Mouse (Mus musculus) forebrain, embryonic 16.5 days (tissue): ENCODE data around the gene Pip4k2a. TPM values are rescaled to one million over a fixed set of nuclear protein-coding genes. Genes with fewer than 3 reads are reported as not detected.
A peak's percentile ranks its signal among the peaks of the same experiment; 100 is the strongest.

Experiments used
- ATAC-seq: fragments of 200-750 bp; cut with Nextera tagmentation; 2 replicates; pipeline ENCODE4 v1.8.0; 2017; ENCODE audit warnings: mild to moderate bottlenecking, moderate library complexity
- H3K27ac ChIP-seq: fragments of 300-500 bp; sonication (generic); 2 replicates; pipeline ENCODE4 v1.5.1; 2014; ENCODE audit warnings: low read length, control low read depth
- H3K27me3 ChIP-seq: fragments of 300-500 bp; sonication (generic); replicated peaks from 2 replicates; pipeline ENCODE4 v1.6.1; 2014; ENCODE audit warnings: low read length; ENCODE audit not compliant: control insufficient read depth, insufficient read depth
- H3K36me3 ChIP-seq: fragments of 300-500 bp; sonication (generic); 2 replicates; pipeline ENCODE4 v1.6.1; 2014; ENCODE audit not compliant: control insufficient read depth, insufficient read depth
- H3K4me1 ChIP-seq: fragments of 300-500 bp; sonication (generic); replicated peaks from 2 replicates; pipeline ENCODE4 v1.6.1; 2014; ENCODE audit warnings: low read length; ENCODE audit not compliant: control insufficient read depth, insufficient read depth
- H3K4me2 ChIP-seq: fragments of 300-500 bp; sonication (generic); 2 replicates; pipeline ENCODE4 v1.6.1; 2014; ENCODE audit warnings: mild to moderate bottlenecking, low read length, control low read depth
- H3K4me3 ChIP-seq: fragments of 300-500 bp; sonication (generic); replicated peaks from 2 replicates; pipeline ENCODE4 v1.5.1; 2014; ENCODE audit warnings: mild to moderate bottlenecking, low read length, control low read depth
- H3K9ac ChIP-seq: fragments of 300-500 bp; sonication (generic); replicated peaks from 2 replicates; pipeline ENCODE4 v1.6.1; 2014; ENCODE audit warnings: low read depth, low read length, control low read depth
- H3K9me3 ChIP-seq: fragments of 300-500 bp; sonication (generic); 2 replicates; pipeline ENCODE4 v1.6.1; 2016; ENCODE audit warnings: low read length; ENCODE audit not compliant: control insufficient read depth
- WGBS: fragments of 180-500 bp; shearing (Covaris S2); extraction: QIAGEN DNeasy Blood & Tissue Kit; methylation state at CpG from one replicate; pipeline ENCODE4 v1.1.7; 2014; 5-methylcytosine and 5-hydroxymethylcytosine counted together
- polyA plus RNA-seq: library from polyadenylated mRNA; unstranded; fragments of >200 nt; fragmentation: Nextera tagmentation; extraction: Ambion mirVana; gene quantifications from 2 replicates; pipeline ENCODE4 v1.2.1, GENCODE M21; 2015

The Pip4k2a gene
- polyA plus RNA-seq, 1 experiment from 2014 or later = 10.9 TPM

- H3K9me3 ChIP-seq = no peaks in the 10 kb centered on the region
- ATAC-seq = no peak
- no peaks in the 10 kb centered on the region for H3K36me3 ChIP-seq
- no peak overlapping the region for H3K9ac ChIP-seq
- no peak overlapping the region for H3K27ac ChIP-seq
- no peaks in the 10 kb centered on the region for H3K27me3 ChIP-seq
- H3K4me3 ChIP-seq = no peak overlapping the region
- 0 out of 2 replicates have a peak, but pooled peaks cover 5% of the 10 kb centered on the region for H3K4me1 ChIP-seq
- H3K4me2 ChIP-seq = no peak overlapping the region
- 77% methylated on average over 2 of the region's 2 CpGs for WGBS
Observed at GRCm38 (mm10) chr2:18916042-18916407, 81.9 kb downstream of the Pip4k2a start.

GRCm38 (mm10) chr2:18915372-18916041 is 82.4 kb downstream of the Pip4k2a start:
- no peak overlapping the region for H3K4me2 ChIP-seq
- H3K9ac ChIP-seq = no peak overlapping the region
- H3K27ac ChIP-seq = no peak overlapping the region
- no peaks in the 10 kb centered on the region for H3K9me3 ChIP-seq
- H3K36me3 ChIP-seq = no peaks in the 10 kb centered on the region
- no peaks in the 10 kb centered on the region for H3K27me3 ChIP-seq
- H3K4me1 ChIP-seq = 0 out of 2 replicates have a peak, but pooled peaks cover 5% of the 10 kb centered on the region
- WGBS = 65% methylated on average over 9 of the region's 9 CpGs
- peak; percentile 57; the same call in 1 of the 2 replicates for ATAC-seq
- H3K4me3 ChIP-seq = no peak overlapping the region

- H3K27me3 ChIP-seq = no peaks in the 10 kb centered on the region
- H3K4me3 ChIP-seq = no peak overlapping the region
- no peak for ATAC-seq
- no peaks in the 10 kb centered on the region for H3K36me3 ChIP-seq
- H3K27ac ChIP-seq = no peak overlapping the region
- WGBS = 58% methylated on average over 2 of the region's 2 CpGs
- H3K4me2 ChIP-seq = no peak overlapping the region
- H3K9ac ChIP-seq = no peak overlapping the region
- no peaks in the 10 kb centered on the region for H3K9me3 ChIP-seq
- 0 out of 2 replicates have a peak, but pooled peaks cover 5% of the 10 kb centered on the region for H3K4me1 ChIP-seq
Observed at GRCm38 (mm10) chr2:18914750-18915149, 83.2 kb downstream of the Pip4k2a start.

GRCm38 (mm10) chr2:18913642-18914041 is 84.3 kb downstream of the Pip4k2a start:
- Histone ChIP-seq H3K9ac (no peak overlapping the region), H3K9me3 (no peaks in the 10 kb centered on the region), H3K36me3 (no peaks in the 10 kb centered on the region), H3K4me2 (no peak overlapping the region), H3K4me3 (no peak overlapping the region), H3K27ac (no peak overlapping the region), H3K4me1 (0 out of 2 replicates have a peak, but pooled peaks cover 5% of the 10 kb centered on the region), H3K27me3 (no peaks in the 10 kb centered on the region)
- no peak for ATAC-seq
- 34% methylated on average over 3 of the region's 3 CpGs for WGBS

GRCm38 (mm10) chr2:18911251-18911934 is 86.5 kb downstream of the Pip4k2a start:
- Histone ChIP-seq H3K4me1 (peaks cover 13% of the 10 kb centered on the region), H3K9me3 (no peaks in the 10 kb centered on the region), H3K9ac (no peak overlapping the region), H3K4me2 (no peak overlapping the region), H3K27me3 (no peaks in the 10 kb centered on the region), H3K4me3 (no peak overlapping the region), H3K36me3 (no peaks in the 10 kb centered on the region), H3K27ac (no peak overlapping the region)
- WGBS = 92% methylated on average over 6 of the region's 6 CpGs
- no peak for ATAC-seq

- Histone ChIP-seq H3K27me3 (no peaks in the 10 kb centered on the region), H3K4me3 (no peak overlapping the region), H3K9ac (no peak overlapping the region), H3K27ac (no peak overlapping the region), H3K4me1 (peaks cover 10% of the 10 kb centered on the region), H3K4me2 (no peak overlapping the region), H3K9me3 (no peaks in the 10 kb centered on the region), H3K36me3 (no peaks in the 10 kb centered on the region)
- no peak for ATAC-seq
- WGBS = 69% methylated on average over 6 of the region's 6 CpGs
Observed at GRCm38 (mm10) chr2:18910209-18910608, 87.7 kb downstream of the Pip4k2a start.

GRCm38 (mm10) chr2:18909713-18910112 is 88.2 kb downstream of the Pip4k2a start:
- WGBS = 77% methylated on average over 6 of the region's 6 CpGs
- Histone ChIP-seq H3K4me1 (peaks cover 10% of the 10 kb centered on the region), H3K4me3 (no peak overlapping the region), H3K36me3 (no peaks in the 10 kb centered on the region), H3K9ac (no peak overlapping the region), H3K27ac (no peak overlapping the region), H3K4me2 (no peak overlapping the region), H3K9me3 (no peaks in the 10 kb centered on the region), H3K27me3 (no peaks in the 10 kb centered on the region)
- ATAC-seq = no peak

GRCm38 (mm10) chr2:18907269-18907668 is 90.7 kb downstream of the Pip4k2a start:
- H3K4me3 ChIP-seq = no peak overlapping the region
- H3K4me1 ChIP-seq = peaks cover 10% of the 10 kb centered on the region
- peak; percentile 8; the same call in 1 of the 2 replicates for ATAC-seq
- 69% methylated on average over 8 of the region's 8 CpGs for WGBS
- no peaks in the 10 kb centered on the region for H3K27me3 ChIP-seq
- no peaks in the 10 kb centered on the region for H3K36me3 ChIP-seq
- no peaks in the 10 kb centered on the region for H3K9me3 ChIP-seq
- no peak overlapping the region for H3K4me2 ChIP-seq
- H3K9ac ChIP-seq = no peak overlapping the region
- H3K27ac ChIP-seq = no peak overlapping the region

GRCm38 (mm10) chr2:18906421-18907084 is 91.4 kb downstream of the Pip4k2a start:
- Histone ChIP-seq H3K36me3 (no peaks in the 10 kb centered on the region), H3K4me3 (no peak overlapping the region), H3K4me2 (no peak overlapping the region), H3K4me1 (peaks cover 10% of the 10 kb centered on the region), H3K9ac (no peak overlapping the region), H3K27me3 (no peaks in the 10 kb centered on the region), H3K9me3 (no peaks in the 10 kb centered on the region), H3K27ac (no peak overlapping the region)
- peak; percentile 87 for ATAC-seq
- WGBS = 27% methylated on average over 2 of the region's 2 CpGs
